Mouse (Mus musculus) kidney, embryonic 15.5 days (tissue): ENCODE data around the gene Ccdc170. TPM values are rescaled to one million over a fixed set of nuclear protein-coding genes. Genes with fewer than 3 reads are reported as not detected.
"Not testable (repeated sequence)": the region's sequence is repeated elsewhere in the genome, so short reads cannot be mapped to it uniquely, and the experiment has no call there.

Source experiments
- ATAC-seq: fragments of 200-750 bp; cut with Nextera tagmentation; replicated peaks from 2 replicates; pipeline ENCODE4 v1.8.0; 2017; ENCODE audit warnings: moderate TSS enrichment; ENCODE audit not compliant: low FRiP score
- H3K27ac ChIP-seq: fragments of 300-500 bp; sonication (generic); 2 replicates; pipeline ENCODE4 v1.5.1; 2015; ENCODE audit warnings: mild to moderate bottlenecking, inconsistent platforms
- H3K27me3 ChIP-seq: fragments of 300-500 bp; sonication (generic); 2 replicates; pipeline ENCODE4 v1.6.1; 2015; ENCODE audit warnings: inconsistent platforms
- H3K36me3 ChIP-seq: fragments of 300-500 bp; sonication (generic); 2 replicates; pipeline ENCODE4 v1.6.1; 2015; ENCODE audit warnings: inconsistent platforms
- H3K4me1 ChIP-seq: fragments of 300-500 bp; sonication (generic); 2 replicates; pipeline ENCODE4 v1.6.1; 2015; ENCODE audit warnings: inconsistent platforms
- H3K4me2 ChIP-seq: fragments of 300-500 bp; sonication (generic); 2 replicates; pipeline ENCODE4 v1.6.1; 2015; ENCODE audit warnings: moderate library complexity, mild to moderate bottlenecking, inconsistent platforms
- H3K4me3 ChIP-seq: fragments of 300-500 bp; sonication (generic); replicated peaks from 2 replicates; pipeline ENCODE4 v1.5.1; 2015; ENCODE audit warnings: mild to moderate bottlenecking, inconsistent platforms
- H3K9ac ChIP-seq: fragments of 300-500 bp; sonication (generic); 2 replicates; pipeline ENCODE4 v1.6.1; 2015; ENCODE audit warnings: mild to moderate bottlenecking, inconsistent platforms
- H3K9me3 ChIP-seq: fragments of 300-500 bp; sonication (generic); replicated peaks from 2 replicates; pipeline ENCODE4 v1.6.1; 2016; ENCODE audit warnings: inconsistent platforms
- WGBS: fragments of 180-500 bp; shearing (Covaris S2); methylation state at CpG from one replicate; pipeline ENCODE4 v1.1.7; 2015; ENCODE audit warnings: mixed read lengths; 5-methylcytosine and 5-hydroxymethylcytosine counted together
- polyA plus RNA-seq: library from polyadenylated mRNA; unstranded; fragments of >200 nt; fragmentation: Nextera tagmentation; extraction: Ambion mirVana; gene quantifications from 2 replicates; pipeline ENCODE4 v1.2.1, GENCODE M21; 2015

Gene Ccdc170
- polyA plus RNA-seq, result 1.5 and 1.8 TPM in 2 replicates

- Histone ChIP-seq H3K27me3 (no peaks in the 10 kb centered on the region), H3K9me3 (no peaks in the 10 kb centered on the region), H3K4me2 (0 out of 2 replicates have a peak within 1 kb of the TSS, but pooled peaks have one; percentile 12), H3K9ac (no peak within 1 kb of the TSS), H3K4me1 (0 out of 2 replicates have a peak, but pooled peaks cover 7% of the 10 kb centered on the region), H3K4me3 (no peak within 1 kb of the TSS), H3K36me3 (no peaks in the 10 kb centered on the region), H3K27ac (no peak within 1 kb of the TSS)
- 43% methylated on average over 11 of the region's 11 CpGs for WGBS
- ATAC-seq, result peak; percentile 56; the same call in 1 of the 2 replicates
These were observed at the start of gene Ccdc170 for GRCm38 (mm10) chr10:4482355-4482754. Gene Ccdc170 (plus strand): TSS chr10:4482502.

GRCm38 (mm10) chr10:4432996-4433755 is 49.1 kb upstream of the Ccdc170 start:
- Histone ChIP-seq H3K4me1 (peaks cover 45% of the 10 kb centered on the region), H3K27ac (peak overlapping the region; percentile 95), H3K9ac (peak overlapping the region; percentile 72), H3K4me2 (peak overlapping the region; percentile 65), H3K9me3 (no peaks in the 10 kb centered on the region), H3K27me3 (no peaks in the 10 kb centered on the region), H3K36me3 (peaks cover 39% of the 10 kb centered on the region), H3K4me3 (peak overlapping the region; percentile 77)
- WGBS, result 6% methylated on average over 19 of the region's 19 CpGs
- 0 out of 2 replicates have a peak, but pooled peaks have one; percentile 0 for ATAC-seq

- H3K27me3 ChIP-seq, H3K9me3 ChIP-seq, H3K9ac ChIP-seq, ATAC-seq: not testable (repeated sequence)
- Histone ChIP-seq H3K4me2 (peak overlapping the region; percentile 65), H3K36me3 (peaks cover 40% of the 10 kb centered on the region), H3K27ac (peak overlapping the region; percentile 95; the same call in 1 of the 2 replicates), H3K4me3 (peak overlapping the region; percentile 77), H3K4me1 (peaks cover 45% of the 10 kb centered on the region)
- 86% methylated on average over 2 of the region's 2 CpGs for WGBS
These were observed 48.4 kb upstream of the Ccdc170 start for GRCm38 (mm10) chr10:4433871-4434270.

GRCm38 (mm10) chr10:4435416-4435815 is 46.9 kb upstream of the Ccdc170 start:
- Histone ChIP-seq H3K9ac (no peak overlapping the region), H3K4me2 (no peak overlapping the region), H3K27me3 (no peaks in the 10 kb centered on the region), H3K36me3 (peaks cover 55% of the 10 kb centered on the region), H3K4me1 (peaks cover 32% of the 10 kb centered on the region), H3K9me3 (no peaks in the 10 kb centered on the region), H3K4me3 (no peak overlapping the region), H3K27ac (no peak overlapping the region)
- ATAC-seq, result no peak
- 90% methylated on average over 3 of the region's 3 CpGs for WGBS

GRCm38 (mm10) chr10:4456409-4456808 is 25.9 kb upstream of the Ccdc170 start:
- no peaks in the 10 kb centered on the region for H3K27me3 ChIP-seq
- H3K27ac ChIP-seq, result no peak overlapping the region
- no peak for ATAC-seq
- WGBS, result 76% methylated on average over 4 of the region's 4 CpGs
- no peak overlapping the region for H3K9ac ChIP-seq
- peaks cover 46% of the 10 kb centered on the region for H3K36me3 ChIP-seq
- no peaks in the 10 kb centered on the region for H3K4me1 ChIP-seq
- no peaks in the 10 kb centered on the region for H3K9me3 ChIP-seq
- no peak overlapping the region for H3K4me3 ChIP-seq
- no peak overlapping the region for H3K4me2 ChIP-seq

GRCm38 (mm10) chr10:4460201-4460600 is 22.1 kb upstream of the Ccdc170 start:
- H3K27me3 ChIP-seq, result no peaks in the 10 kb centered on the region
- no peak overlapping the region for H3K9ac ChIP-seq

GRCm38 (mm10) chr10:4465799-4466198 is 16.5 kb upstream of the Ccdc170 start:
- WGBS, result 71% methylated on average over 7 of the region's 7 CpGs
- H3K9me3 ChIP-seq, result no peaks in the 10 kb centered on the region

More at GRCm38 (mm10) chr10:4460201-4460600, 22.1 kb upstream of the Ccdc170 start:
- no peaks in the 10 kb centered on the region for H3K4me1 ChIP-seq
- no peak overlapping the region for H3K27ac ChIP-seq
- H3K9me3 ChIP-seq, result no peaks in the 10 kb centered on the region
- H3K36me3 ChIP-seq, result peaks cover 13% of the 10 kb centered on the region
- H3K4me3 ChIP-seq, result no peak overlapping the region
- no peak for ATAC-seq
- 100% methylated on average over 2 of the region's 2 CpGs for WGBS
- no peak overlapping the region for H3K4me2 ChIP-seq

GRCm38 (mm10) chr10:4469406-4469805 is 12.9 kb upstream of the Ccdc170 start:
- no peak for ATAC-seq
- H3K4me3 ChIP-seq, result no peak overlapping the region
- no peaks in the 10 kb centered on the region for H3K9me3 ChIP-seq
- H3K27ac ChIP-seq, result no peak overlapping the region
- H3K36me3 ChIP-seq, result no peaks in the 10 kb centered on the region
- no peak overlapping the region for H3K9ac ChIP-seq
- 90% methylated on average over 3 of the region's 3 CpGs for WGBS
- no peaks in the 10 kb centered on the region for H3K4me1 ChIP-seq
- no peaks in the 10 kb centered on the region for H3K27me3 ChIP-seq
- H3K4me2 ChIP-seq, result no peak overlapping the region

More at GRCm38 (mm10) chr10:4465799-4466198, 16.5 kb upstream of the Ccdc170 start:
- H3K4me2 ChIP-seq, result no peak overlapping the region
- no peak overlapping the region for H3K27ac ChIP-seq
- ATAC-seq, result no peak
- no peak overlapping the region for H3K9ac ChIP-seq
- no peaks in the 10 kb centered on the region for H3K36me3 ChIP-seq
- no peaks in the 10 kb centered on the region for H3K4me1 ChIP-seq
- no peak overlapping the region for H3K4me3 ChIP-seq
- H3K27me3 ChIP-seq, result no peaks in the 10 kb centered on the region

GRCm38 (mm10) chr10:4473591-4473993 is 8.7 kb upstream of the Ccdc170 start:
- WGBS, result 85% methylated on average over 11 of the region's 11 CpGs

GRCm38 (mm10) chr10:4475431-4475830 is 6.9 kb upstream of the Ccdc170 start:
- ATAC-seq, result no peak
- H3K4me3 ChIP-seq, result no peak overlapping the region
- H3K4me2 ChIP-seq, result no peak overlapping the region
- no peak overlapping the region for H3K9ac ChIP-seq
- H3K9me3 ChIP-seq, result no peaks in the 10 kb centered on the region
- no peaks in the 10 kb centered on the region for H3K4me1 ChIP-seq
- 88% methylated on average over 3 of the region's 3 CpGs for WGBS
- H3K27me3 ChIP-seq, result no peaks in the 10 kb centered on the region
- H3K36me3 ChIP-seq, result no peaks in the 10 kb centered on the region
- no peak overlapping the region for H3K27ac ChIP-seq

More at GRCm38 (mm10) chr10:4473591-4473993, 8.7 kb upstream of the Ccdc170 start:
- H3K27ac ChIP-seq, result no peak overlapping the region
- no peaks in the 10 kb centered on the region for H3K4me1 ChIP-seq
- ATAC-seq, result no peak
- no peaks in the 10 kb centered on the region for H3K27me3 ChIP-seq
- H3K4me2 ChIP-seq, result no peak overlapping the region
- H3K36me3 ChIP-seq, result no peaks in the 10 kb centered on the region
- no peak overlapping the region for H3K9ac ChIP-seq
- H3K4me3 ChIP-seq, result no peak overlapping the region
- no peaks in the 10 kb centered on the region for H3K9me3 ChIP-seq

- WGBS, result 93% methylated on average over 5 of the region's 5 CpGs
- no peak overlapping the region for H3K9ac ChIP-seq
- H3K9me3 ChIP-seq, result no peaks in the 10 kb centered on the region
- ATAC-seq, result no peak
- no peak overlapping the region for H3K4me3 ChIP-seq
- no peaks in the 10 kb centered on the region for H3K4me1 ChIP-seq
- no peaks in the 10 kb centered on the region for H3K27me3 ChIP-seq
- H3K27ac ChIP-seq, result no peak overlapping the region
- H3K36me3 ChIP-seq, result no peaks in the 10 kb centered on the region
- H3K4me2 ChIP-seq, result no peak overlapping the region
These were observed 5.7 kb upstream of the Ccdc170 start for GRCm38 (mm10) chr10:4476604-4477003.

GRCm38 (mm10) chr10:4480929-4481328 is 1.4 kb upstream of the Ccdc170 start:
- no peaks in the 10 kb centered on the region for H3K36me3 ChIP-seq

More at GRCm38 (mm10) chr10:4480929-4481328, 1.4 kb upstream of the Ccdc170 start:
- H3K9ac ChIP-seq, result no peak overlapping the region
- no peak for ATAC-seq
- H3K27me3 ChIP-seq, result no peaks in the 10 kb centered on the region
- 44% methylated on average over 3 of the region's 3 CpGs for WGBS
- no peaks in the 10 kb centered on the region for H3K9me3 ChIP-seq
- no peak overlapping the region for H3K4me2 ChIP-seq
- H3K4me1 ChIP-seq, result 0 out of 2 replicates have a peak, but pooled peaks cover 7% of the 10 kb centered on the region
- H3K27ac ChIP-seq, result no peak overlapping the region
- H3K4me3 ChIP-seq, result no peak overlapping the region
